Mouse (Mus musculus) c-Kit-positive CD71-positive TER-119-positive erythroid progenitor cells, embryonic 14.5 days (primary cell): ENCODE measurements around the gene Ralgps1.
"Not testable (repeated sequence)": the region's sequence is repeated elsewhere in the genome, so short reads cannot be mapped to it uniquely, and the experiment has no call there.

Experiments
- DNase-seq: peaks from one replicate; pipeline ENCODE4 v3.0.0-alpha.2; 2013; ENCODE audit warnings: low spot score

Ralgps1 gene

GRCm38 (mm10) chr2:33234848-33235247, 136.4 kb downstream of the Ralgps1 start:
- DNase-seq = no peak

- DNase-seq = no peak
Observed at GRCm38 (mm10) chr2:33233856-33234255, 137.4 kb downstream of the Ralgps1 start.

DNA sequence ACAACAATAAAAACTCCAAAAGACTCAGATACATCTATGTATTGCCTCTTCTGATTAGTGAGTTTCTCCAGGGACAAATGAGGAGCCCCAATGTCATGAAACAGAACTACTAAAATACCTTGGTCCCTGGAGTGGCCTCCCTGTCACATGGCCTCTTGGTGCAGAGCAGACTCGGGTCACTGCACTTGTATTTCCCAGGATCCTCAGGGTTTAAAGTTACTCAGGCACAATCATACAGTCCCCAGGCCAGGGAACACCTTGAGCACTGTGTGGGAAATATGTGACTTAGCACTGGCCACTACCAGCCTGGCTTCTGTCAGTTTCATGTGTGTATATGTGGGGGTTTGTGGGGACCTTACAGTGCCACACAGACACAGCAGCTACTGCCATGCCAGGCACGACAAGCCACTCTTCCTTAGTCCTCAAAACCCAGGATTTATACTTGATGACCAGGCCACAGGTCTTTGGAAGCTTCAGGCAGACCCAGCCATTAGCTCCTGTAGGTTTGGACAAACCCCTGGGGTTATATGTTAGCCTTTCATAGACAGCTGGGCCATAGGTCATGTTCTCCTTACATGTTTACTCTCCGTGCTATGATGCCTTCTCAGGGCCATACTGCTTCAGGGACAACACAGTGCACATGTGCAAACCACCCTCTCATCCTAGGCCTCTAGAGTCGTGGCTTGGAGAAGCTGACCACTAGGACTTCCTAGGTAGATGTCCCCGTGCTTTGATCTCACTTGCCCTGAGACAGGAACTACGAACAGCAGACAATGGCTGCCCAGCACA, 138.3 kb downstream of the Ralgps1 start:
- no peak for DNase-seq

DNA sequence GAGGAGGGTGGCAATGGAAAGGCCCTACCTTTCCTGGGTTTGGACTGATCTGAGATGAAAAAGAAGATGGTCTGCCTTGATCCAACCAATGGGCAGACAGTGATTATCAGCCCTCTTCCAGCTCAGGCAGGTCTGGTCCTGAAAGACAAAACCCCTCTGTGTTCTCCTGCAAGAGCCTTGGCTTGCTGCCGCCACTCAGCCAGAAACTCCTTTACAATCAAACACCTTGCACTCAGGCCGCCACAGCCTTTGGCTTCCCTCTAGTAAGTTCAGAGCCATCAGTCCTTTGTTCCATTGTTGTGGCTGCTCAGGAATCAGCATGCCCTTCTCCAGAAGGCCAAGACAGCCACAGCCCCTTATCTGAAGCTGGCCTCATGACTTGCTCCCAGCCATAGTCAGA, 139.5 kb downstream of the Ralgps1 start:
- no peak for DNase-seq

GRCm38 (mm10) chr2:33230701-33231100, 140.6 kb downstream of the Ralgps1 start:
- DNase-seq = no peak

GRCm38 (mm10) chr2:33228551-33228950, 142.7 kb downstream of the Ralgps1 start:
- no peak for DNase-seq

- DNase-seq = no peak
Observed at GRCm38 (mm10) chr2:33228077-33228476, 143.2 kb downstream of the Ralgps1 start.

- no peak for DNase-seq
Observed at GRCm38 (mm10) chr2:33225921-33226320, 145.4 kb downstream of the Ralgps1 start.

DNA sequence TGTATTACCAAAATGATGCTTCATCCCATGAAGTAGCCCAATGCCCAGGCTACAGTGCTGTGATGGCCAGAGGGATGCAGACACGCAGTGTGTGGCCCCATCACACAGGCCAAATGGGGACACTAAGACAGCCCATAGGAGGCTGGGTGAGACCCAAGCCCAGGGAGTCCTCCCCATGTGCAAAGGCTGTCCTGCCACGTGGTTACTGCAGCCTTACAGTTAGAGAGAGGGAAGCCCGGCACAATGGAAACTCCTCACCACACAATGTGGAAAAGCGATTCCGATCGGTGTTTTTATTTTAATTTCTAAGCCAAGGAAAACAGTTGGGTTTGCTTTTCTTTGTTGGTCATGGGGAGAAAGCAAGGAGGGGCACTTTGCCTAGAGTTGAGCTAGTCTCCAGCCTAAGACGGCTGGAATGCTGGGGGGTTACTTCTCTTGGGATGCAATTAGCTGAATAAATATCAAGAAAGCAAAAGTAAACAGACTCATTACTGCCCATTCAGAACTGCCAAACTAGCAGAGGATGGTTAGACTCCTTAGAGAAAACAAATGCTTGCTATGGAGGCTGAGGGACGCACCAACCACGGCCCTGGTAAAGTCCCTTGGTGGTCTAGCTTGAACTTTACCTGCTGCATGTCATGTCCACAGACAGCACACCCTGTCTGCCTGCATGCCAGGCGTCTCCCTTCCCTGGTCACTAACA, 147.5 kb downstream of the Ralgps1 start:
- DNase-seq = no peak

GRCm38 (mm10) chr2:33222480-33222879, 148.8 kb downstream of the Ralgps1 start:
- no peak for DNase-seq

- no peak for DNase-seq
Observed at GRCm38 (mm10) chr2:33221339-33221900, 149.9 kb downstream of the Ralgps1 start.

GRCm38 (mm10) chr2:33220674-33221338, 150.5 kb downstream of the Ralgps1 start:
- no peak for DNase-seq

DNA sequence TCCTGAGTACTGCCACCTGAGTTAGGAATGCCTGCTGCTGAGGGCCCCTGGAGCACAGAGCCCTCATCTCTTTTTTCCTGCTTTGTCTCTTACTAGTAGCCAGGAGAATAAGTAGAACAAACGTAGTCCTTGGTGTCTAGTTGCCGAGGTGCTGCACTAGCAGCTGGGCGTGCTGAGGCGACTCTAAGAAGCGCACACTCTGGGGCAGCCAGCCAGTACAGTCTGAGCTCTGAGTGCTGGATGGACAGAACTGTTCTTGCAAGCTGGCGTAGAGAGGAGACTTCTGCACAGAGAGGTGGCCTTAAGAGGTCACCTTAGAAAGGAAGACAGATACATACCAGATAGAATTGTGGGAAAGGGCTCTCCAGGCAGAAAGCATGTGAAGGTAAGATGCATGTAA, 151.0 kb downstream of the Ralgps1 start:
- DNase-seq = no peak

DNA sequence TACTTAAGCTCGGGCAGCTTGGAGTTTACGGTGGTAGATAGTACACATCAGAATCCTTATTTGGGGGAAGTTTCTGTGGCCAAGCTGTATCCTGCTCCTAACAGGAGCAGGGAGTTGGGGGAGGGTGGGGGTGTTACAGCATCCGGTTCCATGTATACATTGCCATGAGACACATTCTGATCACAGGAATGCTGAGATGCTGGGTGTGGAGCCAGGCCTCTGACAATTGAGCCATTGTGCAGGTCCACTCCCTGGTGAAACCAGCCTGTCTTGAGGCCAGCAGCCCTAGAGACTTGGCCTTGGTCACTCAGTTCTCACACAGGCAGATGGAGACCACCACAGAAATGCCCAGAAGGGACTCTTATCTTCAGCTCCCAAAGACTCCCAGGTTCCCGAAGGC, 151.6 kb downstream of the Ralgps1 start:
- DNase-seq = no peak

GRCm38 (mm10) chr2:33218903-33219625, 152.2 kb downstream of the Ralgps1 start:
- peak; percentile 33 for DNase-seq

DNA sequence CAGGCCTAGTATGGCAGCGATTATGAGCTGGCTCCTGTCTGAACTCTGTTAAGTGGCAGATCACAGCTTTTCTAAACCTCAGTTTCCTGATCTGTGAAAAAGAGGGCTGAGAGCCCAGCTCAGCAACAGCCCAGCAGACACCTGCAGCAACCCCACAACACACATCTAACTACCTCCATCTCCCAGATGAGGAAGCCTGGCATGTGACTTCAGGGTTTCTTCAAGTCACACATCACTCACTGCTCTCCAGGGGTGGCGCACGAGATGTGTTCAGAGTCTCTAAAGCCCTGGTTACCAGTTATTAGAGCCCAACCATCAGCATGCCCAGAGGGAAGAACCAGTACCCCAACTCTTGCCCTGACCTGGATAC, 153.9 kb downstream of the Ralgps1 start:
- DNase-seq = no peak

GRCm38 (mm10) chr2:33216645-33217424, 154.5 kb downstream of the Ralgps1 start:
- DNase-seq = no peak

GRCm38 (mm10) chr2:33215700-33216509, 155.4 kb downstream of the Ralgps1 start, which contains the start of gene Angptl2:
Angptl2 (plus strand) TSS chr2:33216069.
- peak; percentile 19 for DNase-seq

DNA sequence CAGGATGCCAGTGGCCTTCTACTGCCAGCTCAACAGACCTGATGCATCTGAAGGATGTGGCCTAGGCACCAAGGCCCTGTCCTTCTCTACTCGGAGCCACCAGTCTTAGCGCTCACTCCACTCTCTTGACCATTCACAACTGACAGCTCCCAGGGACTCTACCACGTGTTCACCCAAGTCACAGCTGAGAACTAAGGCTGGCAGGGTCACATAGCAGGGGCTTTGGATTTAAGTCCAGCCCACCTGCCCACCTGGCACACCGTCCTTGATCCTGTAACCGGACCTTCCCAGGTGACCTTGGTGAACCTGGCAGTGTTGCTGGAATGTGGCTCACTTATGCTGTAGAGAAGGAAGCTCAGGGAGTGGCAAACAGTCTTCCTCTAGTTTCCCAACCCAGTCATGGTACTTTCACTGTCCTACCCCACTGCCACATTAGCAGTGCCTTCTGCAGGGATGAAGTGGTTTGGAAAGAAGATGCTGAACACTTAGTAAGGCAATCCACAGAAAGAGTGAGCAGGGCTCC, 156.0 kb downstream of the Ralgps1 start:
- DNase-seq = no peak

DNA sequence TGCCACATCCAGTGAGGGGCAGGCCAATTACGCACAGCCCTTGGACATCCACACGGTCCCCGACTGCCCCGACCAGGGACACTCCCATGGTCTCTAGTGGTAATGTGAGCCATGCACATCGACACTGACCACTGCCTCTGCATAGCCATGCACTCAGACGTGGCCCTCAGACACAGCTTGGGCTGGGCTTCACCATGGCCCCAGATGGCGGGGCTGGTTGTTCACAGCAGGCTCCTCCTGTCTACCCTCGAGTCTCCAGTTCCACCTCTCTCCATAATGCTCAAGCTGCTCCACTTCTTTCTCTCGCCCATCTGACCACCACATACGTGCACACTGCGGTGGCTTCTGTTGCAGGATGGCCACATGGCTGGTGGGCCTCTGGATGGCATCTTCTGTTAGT, 160.0 kb downstream of the Ralgps1 start:
- not testable (repeated sequence) for DNase-seq
